Mouse (Mus musculus) activated CD4-positive, CD25-positive, alpha-beta regulatory T cell, adult 4 months (primary cell): ENCODE measurements around the gene Cntd1. TPM values are rescaled to one million over a fixed set of nuclear protein-coding genes. Genes with fewer than 3 reads are reported as not detected.

Source experiments
- ATAC-seq: one replicate; pipeline ENCODE4 v1.8.0; 2017
- polyA plus RNA-seq, 2 experiments: library from polyadenylated mRNA; unstranded; fragments of 100-300 nt; shearing (Covaris generic); gene quantifications; one replicate each; pipeline ENCODE4 v1.2.1; 2017

The Cntd1 gene
- 1 to 10 TPM in 1 of 2 experiments, not detected in 1; 1.0 TPM for polyA plus RNA-seq

GRCm38 (mm10) chr11:101278223-101279192, at the start of gene Cntd1, which contains the start of gene Coa3:
TSS of gene Cntd1 (plus strand) at chr11:101279012.
TSS of gene Coa3 (minus strand) at chr11:101279114.
- peak; percentile 96 for ATAC-seq

DNA sequence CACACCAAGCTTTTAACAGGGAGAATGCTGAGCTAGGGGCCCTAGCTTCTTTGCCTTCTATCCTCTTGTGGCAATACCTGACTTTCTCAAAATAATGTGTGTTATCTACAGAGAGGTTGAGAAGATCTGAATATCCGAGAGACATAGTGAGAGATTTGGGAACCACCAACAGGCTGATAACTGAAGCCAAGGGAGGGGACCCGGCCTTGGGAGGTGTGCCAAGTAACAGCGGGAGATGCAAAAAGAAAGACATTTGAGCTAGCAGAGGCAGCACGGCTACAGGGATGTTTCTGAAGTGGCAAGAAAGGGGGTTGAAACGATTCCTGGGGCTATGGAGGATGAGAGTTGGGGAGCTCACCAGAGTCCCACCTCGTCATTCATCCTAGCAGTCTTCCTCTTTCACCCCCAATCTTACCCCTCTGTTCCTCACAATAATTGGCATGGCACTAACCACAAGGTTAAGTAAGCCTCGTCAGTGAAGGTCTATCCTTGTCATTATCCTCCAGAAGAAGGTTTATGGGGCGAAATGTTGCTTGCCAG, 49.4 kb upstream of the Cntd1 start:
- no peak for ATAC-seq

DNA sequence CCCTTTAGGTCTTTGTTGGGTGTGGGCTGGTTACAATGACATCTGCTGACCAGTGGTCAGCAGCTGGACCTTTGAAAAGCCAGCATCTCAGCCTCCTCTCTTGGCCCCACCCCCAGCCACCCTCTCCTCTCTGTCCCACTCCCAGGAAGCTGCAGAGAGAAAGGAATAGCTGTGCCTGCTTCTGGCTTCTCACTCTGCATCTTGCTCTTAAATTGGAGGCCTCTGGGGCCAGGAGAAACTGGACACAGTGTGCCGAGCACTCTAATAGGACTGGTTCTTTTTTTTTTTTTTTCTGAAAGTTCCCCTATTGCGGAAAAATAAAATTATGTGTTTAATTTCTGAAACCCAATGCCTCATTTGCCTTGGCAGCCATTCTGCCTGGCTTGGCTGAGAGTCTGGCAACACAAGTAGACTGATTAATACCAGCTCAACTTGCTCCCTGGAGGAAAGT, 48.7 kb upstream of the Cntd1 start:
- ATAC-seq: no peak

DNA sequence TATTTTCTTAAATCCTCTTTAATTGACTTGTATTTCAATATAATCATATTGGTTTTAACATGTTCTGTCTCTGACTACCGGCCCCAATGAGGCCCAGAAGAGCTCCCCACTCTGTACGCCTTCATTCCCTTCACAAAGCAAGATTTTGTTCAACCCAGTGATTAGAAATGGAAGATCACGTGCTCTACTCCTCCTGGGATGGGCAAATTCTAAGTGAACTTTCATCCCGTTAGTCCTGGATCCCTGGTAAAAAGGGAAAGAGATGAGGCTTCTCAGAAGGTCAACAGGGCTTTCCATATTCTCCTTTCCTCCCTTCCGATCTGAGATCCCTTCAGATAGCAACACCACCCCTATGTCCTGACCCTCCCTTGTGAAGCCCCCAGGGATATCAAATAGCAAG, 48.3 kb upstream of the Cntd1 start:
- ATAC-seq: no peak

DNA sequence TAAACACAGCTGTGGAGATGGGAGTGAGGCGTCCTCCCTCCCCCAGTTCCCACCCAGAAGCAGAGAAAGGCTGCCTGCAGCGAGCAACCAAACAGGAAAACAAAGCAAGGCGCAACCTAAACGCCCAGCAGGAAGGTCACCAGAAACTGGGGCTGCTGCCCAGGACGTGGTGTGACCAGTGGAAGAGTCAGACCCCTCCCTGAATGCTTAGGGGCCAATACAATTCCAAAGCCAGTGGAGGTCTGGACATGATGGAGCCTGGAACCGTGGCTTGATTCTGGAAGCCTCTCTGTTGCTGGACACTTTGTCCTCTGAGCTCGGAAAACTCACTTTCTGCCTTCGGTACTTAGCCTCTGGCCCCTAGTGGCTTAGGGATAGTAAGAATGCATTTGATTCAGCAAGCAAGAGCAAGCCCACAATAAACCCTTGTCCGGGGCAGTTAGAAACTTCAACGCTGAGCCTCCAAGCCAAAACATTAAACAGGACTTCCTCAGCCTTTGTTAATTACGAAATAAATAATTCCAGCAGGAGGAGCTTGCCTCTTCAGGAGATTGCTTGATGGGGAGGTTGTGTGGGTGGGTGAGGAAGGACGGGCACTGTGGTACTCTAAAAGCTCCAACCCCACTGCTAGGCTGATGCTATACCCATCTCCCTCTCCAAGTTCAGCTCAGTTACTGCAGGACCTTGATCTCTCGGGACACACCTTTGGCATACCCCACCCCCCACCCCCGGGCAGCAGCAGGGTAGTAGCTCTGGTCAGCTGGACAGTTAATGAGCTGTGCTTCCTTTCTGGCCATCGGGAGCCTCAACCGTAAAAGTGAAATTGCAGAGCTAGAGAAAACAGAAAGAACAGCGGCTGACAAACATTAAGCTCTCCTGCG, 47.6 kb upstream of the Cntd1 start:
- no peak for ATAC-seq

- ATAC-seq: no peak
Measured at GRCm38 (mm10) chr11:101232010-101232839, 46.6 kb upstream of the Cntd1 start.

GRCm38 (mm10) chr11:101233240-101233639, 45.6 kb upstream of the Cntd1 start:
- no peak for ATAC-seq

DNA sequence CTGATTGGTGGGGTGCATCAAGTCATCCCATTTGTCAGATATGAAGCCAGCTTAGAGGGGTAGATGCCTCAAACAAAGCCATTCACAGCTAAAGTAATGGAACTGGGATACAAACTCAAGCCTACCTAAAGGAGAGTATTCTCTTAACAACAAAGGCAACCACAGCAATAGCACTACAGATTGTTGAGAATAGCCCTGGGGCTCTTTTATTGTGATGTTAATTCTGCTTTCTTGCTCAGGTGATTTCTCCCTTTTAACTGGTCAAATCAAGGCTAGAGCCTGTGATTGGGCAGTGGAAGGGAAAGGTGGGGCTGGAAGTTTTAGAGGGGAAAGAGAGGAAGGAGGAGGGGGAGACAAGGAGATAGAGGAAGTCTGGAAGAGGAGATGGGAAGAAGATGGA, 44.7 kb upstream of the Cntd1 start:
- no peak for ATAC-seq

GRCm38 (mm10) chr11:101235429-101235828, 43.4 kb upstream of the Cntd1 start:
- ATAC-seq: no peak

- ATAC-seq: no peak
Measured at GRCm38 (mm10) chr11:101236782-101237181, 42.0 kb upstream of the Cntd1 start.

GRCm38 (mm10) chr11:101238071-101238647, 40.7 kb upstream of the Cntd1 start:
- no peak for ATAC-seq

- ATAC-seq: no peak
Measured at GRCm38 (mm10) chr11:101245071-101245470, 33.7 kb upstream of the Cntd1 start.

DNA sequence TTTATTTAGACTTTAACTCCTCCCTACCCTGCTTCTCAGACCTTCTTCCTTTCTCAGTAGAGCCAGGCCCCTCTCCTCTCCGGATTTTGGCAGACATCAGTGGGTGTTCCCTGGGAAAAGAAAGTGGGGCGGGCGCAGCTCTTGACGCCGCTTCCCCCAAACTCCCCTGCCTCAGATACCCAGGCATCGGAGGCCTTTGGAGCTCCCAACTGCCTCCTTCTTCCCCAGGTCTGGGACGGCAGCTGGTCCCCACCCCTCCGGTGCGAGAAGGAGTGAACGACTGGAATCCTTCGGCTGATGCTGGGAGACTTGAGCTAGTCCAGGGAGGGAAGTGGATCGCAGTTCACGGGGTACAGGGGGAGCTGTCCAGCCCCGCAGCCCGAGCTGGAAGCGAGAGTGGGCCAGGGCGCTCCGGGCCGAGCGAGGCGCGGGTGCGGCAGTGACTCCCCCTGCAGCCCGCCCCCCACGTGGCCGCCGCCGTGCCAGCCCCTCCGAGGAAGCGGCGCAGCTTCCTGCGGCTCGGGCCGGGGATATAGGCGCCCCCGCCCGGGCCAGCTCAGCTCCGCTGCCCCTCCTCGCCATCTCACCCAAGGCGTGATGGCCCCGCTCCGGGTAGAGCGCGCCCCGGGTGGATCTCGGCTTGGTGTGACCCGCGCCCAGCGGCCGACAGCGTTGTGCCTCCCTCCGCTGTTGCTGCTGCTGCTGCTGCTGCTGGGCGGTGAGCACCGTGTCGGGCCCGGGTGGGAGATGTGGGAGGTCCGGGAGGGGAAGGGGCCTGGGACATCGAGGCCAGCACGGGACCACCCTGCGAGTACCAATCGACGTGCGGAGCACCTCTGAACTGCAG, 32.7 kb upstream of the Cntd1 start, which contains the start of gene Ramp2:
Ramp2 (plus strand) TSS at position 174 of the 847 bp plus-strand sequence.
- no peak for ATAC-seq

- no peak for ATAC-seq
Measured at GRCm38 (mm10) chr11:101246702-101247012, 32.2 kb upstream of the Cntd1 start.

GRCm38 (mm10) chr11:101247521-101248030, 31.2 kb upstream of the Cntd1 start:
- no peak for ATAC-seq

GRCm38 (mm10) chr11:101248258-101248994, 30.4 kb upstream of the Cntd1 start:
- ATAC-seq: no peak

DNA sequence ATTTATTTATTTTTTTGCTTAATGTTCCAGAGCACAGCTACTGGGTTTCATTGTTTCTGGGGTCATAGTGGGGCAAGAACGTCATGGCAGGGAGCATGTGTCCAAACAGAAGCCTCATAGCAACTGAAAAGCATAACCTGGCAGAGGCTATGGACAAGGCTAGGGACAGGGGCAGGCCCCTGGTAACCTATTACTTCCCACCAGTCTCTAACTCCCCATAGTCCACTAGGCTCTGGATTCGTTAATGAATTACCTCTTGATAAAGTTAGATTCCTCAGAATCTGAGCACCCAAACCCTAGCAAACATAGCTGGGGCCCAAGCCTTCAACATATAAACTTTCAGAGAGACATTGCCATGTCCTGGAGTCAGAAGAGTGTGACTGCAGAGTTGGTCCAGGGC, 27.8 kb upstream of the Cntd1 start:
- no peak for ATAC-seq

- ATAC-seq: peak; percentile 30
Measured at GRCm38 (mm10) chr11:101252941-101253340, 25.9 kb upstream of the Cntd1 start.

DNA sequence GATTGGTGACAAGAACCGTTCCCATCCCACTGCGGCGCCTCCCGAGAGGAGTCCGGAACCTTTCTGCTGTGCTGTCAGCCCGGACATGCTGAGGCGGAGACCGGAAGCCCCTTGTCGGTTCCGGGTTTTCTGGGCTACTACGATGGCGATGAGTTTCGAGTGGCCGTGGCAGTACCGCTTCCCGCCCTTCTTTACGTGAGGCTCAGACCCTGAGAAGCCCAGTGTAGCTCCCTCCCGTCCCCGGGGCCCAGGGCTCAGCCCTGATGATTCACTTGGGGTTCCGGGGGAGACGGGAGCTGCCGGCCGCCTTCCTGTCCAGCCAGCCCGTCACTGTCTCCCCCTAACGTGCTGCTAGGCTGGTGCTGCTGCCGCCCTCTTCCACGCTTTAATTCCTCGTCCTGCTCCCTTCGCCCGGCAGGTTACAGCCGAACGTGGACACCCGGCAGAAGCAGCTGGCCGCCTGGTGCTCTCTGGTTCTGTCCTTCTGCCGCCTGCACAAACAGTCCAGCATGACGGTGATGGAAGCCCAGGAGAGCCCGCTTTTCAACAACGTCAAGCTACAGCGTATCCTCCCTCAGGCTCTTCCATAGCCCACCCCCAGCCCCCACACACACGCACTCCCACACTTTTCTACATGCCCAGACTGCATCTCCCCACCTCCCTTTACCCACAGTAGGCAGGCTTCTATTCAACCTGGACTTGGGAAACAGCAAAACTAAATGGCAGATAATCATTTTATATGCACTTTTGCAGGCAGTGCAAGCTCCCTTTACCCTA, 25.0 kb upstream of the Cntd1 start, which contains the start of gene Vps25:
Vps25 (plus strand) TSS at position 95 of the 777 bp plus-strand sequence.
- peak; percentile 92 for ATAC-seq
